Mouse (Mus musculus): Measurements from ENCODE around the gene Tyro3.

The Tyro3 gene

DNA sequence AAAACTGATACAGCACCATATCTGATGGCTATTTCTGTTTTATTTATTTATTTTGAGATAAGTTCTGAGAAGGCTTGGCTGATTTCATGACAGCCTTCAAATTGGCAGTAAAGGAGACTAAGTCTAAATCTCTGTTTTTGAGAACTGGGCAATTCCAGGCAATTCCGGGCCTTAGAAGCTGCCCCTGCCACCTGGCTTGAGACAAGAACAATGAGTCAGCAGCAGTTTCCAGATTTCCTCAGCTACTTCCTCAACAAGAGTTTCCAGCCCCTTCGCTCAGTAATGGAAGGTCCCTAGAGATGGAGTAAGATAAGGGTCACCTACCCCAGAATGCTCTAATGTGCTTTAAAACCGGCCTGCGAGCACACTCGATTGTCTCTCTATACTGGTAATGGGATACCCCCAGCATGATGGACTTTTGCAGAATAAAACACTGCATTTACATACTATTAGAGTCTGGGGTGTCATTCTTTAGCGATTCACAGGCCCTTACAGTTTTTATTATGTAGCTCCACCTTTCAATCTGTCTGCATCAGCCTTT, 57.8 kb downstream of the Tyro3 start:
- no peak for DNase-seq (ENCODE audit: low read depth)

GRCm38 (mm10) chr2:119857341-119857740, 59.8 kb downstream of the Tyro3 start:
- DNase-seq (ENCODE audit: low read depth), result no peak

GRCm38 (mm10) chr2:119864484-119864883, 67.0 kb downstream of the Tyro3 start:
- DNase-seq (ENCODE audit: low read depth), result no peak
